Mouse (Mus musculus) lung, postnatal 36 days (tissue): ENCODE data around the gene Mfsd4b4.
"Not testable (repeated sequence)": the region's sequence is repeated elsewhere in the genome, so short reads cannot be mapped to it uniquely, and the experiment has no call there.

Experiments used
- DNase-seq: peaks from one replicate; pipeline ENCODE4 v3.0.0; 2022; ENCODE audit warnings: mixed read lengths

Gene Mfsd4b4

GRCm38 (mm10) chr10:39898874-39899371 is at the start of gene Mfsd4b4:
Gene Mfsd4b4, minus strand, starts transcription at chr10:39899238.
- peak; percentile 90 for DNase-seq

- DNase-seq, result not testable (repeated sequence)
Observed at GRCm38 (mm10) chr10:39947195-39947594, 48.2 kb upstream of the Mfsd4b4 start.

- no peak for DNase-seq
Observed at GRCm38 (mm10) chr10:39936553-39936952, 37.5 kb upstream of the Mfsd4b4 start.

GRCm38 (mm10) chr10:39926616-39927139 is 27.6 kb upstream of the Mfsd4b4 start, which contains the start of gene Mfsd4b2:
Gene Mfsd4b2, minus strand, starts transcription at chr10:39926923.
- DNase-seq, result no peak

GRCm38 (mm10) chr10:39924556-39924955 is 25.5 kb upstream of the Mfsd4b4 start:
- not testable (repeated sequence) for DNase-seq

- DNase-seq, result no peak
Observed at GRCm38 (mm10) chr10:39912616-39913015, 13.6 kb upstream of the Mfsd4b4 start.

GRCm38 (mm10) chr10:39908768-39909441 is 9.9 kb upstream of the Mfsd4b4 start:
- no peak for DNase-seq

- no peak for DNase-seq
Observed at GRCm38 (mm10) chr10:39906799-39907658, 8.0 kb upstream of the Mfsd4b4 start.

- no peak for DNase-seq
Observed at GRCm38 (mm10) chr10:39904191-39904590, 5.2 kb upstream of the Mfsd4b4 start.

GRCm38 (mm10) chr10:39896503-39896902 is 2.5 kb downstream of the Mfsd4b4 start:
- DNase-seq, result no peak

GRCm38 (mm10) chr10:39893702-39894697 is 5.0 kb downstream of the Mfsd4b4 start:
- DNase-seq, result peak; percentile 21

- no peak for DNase-seq
Observed at GRCm38 (mm10) chr10:39888621-39889020, 10.4 kb downstream of the Mfsd4b4 start.

- no peak for DNase-seq
Observed at GRCm38 (mm10) chr10:39865509-39865908, 33.5 kb downstream of the Mfsd4b4 start.

GRCm38 (mm10) chr10:39842621-39843020 is 56.4 kb downstream of the Mfsd4b4 start:
- no peak for DNase-seq
